Mouse (Mus musculus) fat pad, adult 2 months (tissue): ENCODE measurements around the gene Gm8764.
"Not testable (repeated sequence)": the region's sequence is repeated elsewhere in the genome, so short reads cannot be mapped to it uniquely, and the experiment has no call there.

Experiments
- DNase-seq: peaks from one replicate; pipeline ENCODE4 v3.0.0-alpha.2; 2011; ENCODE audit warnings: low read depth, low spot score; ENCODE audit errors: extremely low read depth

Gm8764 gene

GRCm38 (mm10) chr10:104159706-104160105 is at the start of gene Gm8764:
Gene Gm8764 (plus strand): TSS chr10:104160006.
- not testable (repeated sequence) for DNase-seq

- DNase-seq: no peak
These were observed 49.8 kb upstream of the Gm8764 start for GRCm38 (mm10) chr10:104110044-104110443.

- no peak for DNase-seq
These were observed 41.5 kb upstream of the Gm8764 start for GRCm38 (mm10) chr10:104118312-104118711.

- DNase-seq: not testable (repeated sequence)
These were observed 17.1 kb upstream of the Gm8764 start, which contains the start of gene Gm21293 for GRCm38 (mm10) chr10:104142687-104143086. Gene Gm21293 (plus strand): TSS chr10:104142987.

GRCm38 (mm10) chr10:104151197-104151596 is 8.6 kb upstream of the Gm8764 start, which contains the start of gene Gm6763:
Gene Gm6763 (plus strand): TSS chr10:104151497.
- not testable (repeated sequence) for DNase-seq

GRCm38 (mm10) chr10:104168215-104168614 is 8.4 kb downstream of the Gm8764 start, which contains the start of gene Gm21304:
Gene Gm21304 (plus strand): TSS chr10:104168515.
- DNase-seq: not testable (repeated sequence)

- DNase-seq: not testable (repeated sequence)
These were observed 16.9 kb downstream of the Gm8764 start, which contains the start of gene Gm21312 for GRCm38 (mm10) chr10:104176724-104177123. Gene Gm21312 (plus strand): TSS chr10:104177024.

GRCm38 (mm10) chr10:104185233-104185632 is 25.4 kb downstream of the Gm8764 start, which contains the start of gene Gm20765:
Gene Gm20765 (plus strand): TSS chr10:104185533.
- DNase-seq: not testable (repeated sequence)

GRCm38 (mm10) chr10:104193742-104194141 is 33.9 kb downstream of the Gm8764 start, which contains the start of gene Gm4340:
Gene Gm4340 (plus strand): TSS chr10:104194042.
- DNase-seq: not testable (repeated sequence)

- DNase-seq: no peak
These were observed 49.8 kb downstream of the Gm8764 start for GRCm38 (mm10) chr10:104209655-104210054.

GRCm38 (mm10) chr10:104210268-104210990 is 50.6 kb downstream of the Gm8764 start:
- no peak for DNase-seq
